Mouse (Mus musculus): Measurements from ENCODE around the gene Vps35l.

- TF ChIP-seq POLR2A (IDR thresholded peaks at IDR 0.05; ENCODE audit: low read depth, low read length), result no peak
- no peak for TF ChIP-seq CTCF (conservative IDR thresholded peaks at IDR 0.05; ENCODE audit: insufficient read depth, insufficient read length, low read depth, low read length)
Measured at GRCm38 (mm10) chr7:118786091-118786490, 46.1 kb downstream of the Vps35l start.

Measured in kidney, adult 2 months (tissue).